Mouse (Mus musculus): Measurements from ENCODE around the gene 4931414P19Rik.

GRCm38 (mm10) chr14:54602613-54603012 is 3.2 kb downstream of the 4931414P19Rik start:
- TF ChIP-seq CTCF (IDR thresholded peaks at IDR 0.05; ENCODE audit: borderline replicate concordance, insufficient read depth, low read length) = no peak
- TF ChIP-seq POLR2A (IDR thresholded peaks at IDR 0.05; ENCODE audit: low read depth, low read length) = no peak

Measured in embryonic fibroblast, embryonic 13.5 days (primary cell).